In genomic region chr12:35000323-35000722, GRCm38 (mm10) we compare ENCODE assay signal across 24 mouse cellular contexts. TPM values are rescaled to one million over a fixed set of nuclear protein-coding genes. Genes with fewer than 3 reads are reported as not detected.
"Had no signal": no experiment of that assay in that cellular context is flagged by ENCODE, and none has a peak within 500 bp of the region (broad histone marks: within the 10 kb centered on the region; RNA-seq: fewer than 3 reads in every experiment).

No protein-coding gene starts in this region.

- H3K4me3 ChIP-seq: midbrain, embryonic 10.5 days; midbrain, embryonic 13.5 days had no signal

- DNase-seq: kidney, adult 9 months; kidney, postnatal 14 days; kidney, postnatal 4 days; layer of hippocampus, adult 9-11 months; liver, postnatal 0 days; lung, embryonic 14.5 days; right cerebral cortex, postnatal 14 days; right cerebral cortex, postnatal 4 days; thymus, adult 2 months; thymus, postnatal 25 days had no signal

- H3K27me3 ChIP-seq: midbrain, embryonic 13.5 days had no signal

- H3K36me3 ChIP-seq: midbrain, embryonic 10.5 days; midbrain, embryonic 13.5 days had no signal

- H3K4me2 ChIP-seq: lung, embryonic 14.5 days; midbrain, embryonic 13.5 days had no signal

RNA-seq across cellular contexts. Expression of gene Prps1l1, which starts 15.8 kb away (rescaled TPM):
- polyA plus RNA-seq: kidney, embryonic 16.5 days; limb, embryonic 11.5 days; limb, embryonic 14.5 days; liver, adult 2 months; liver, embryonic 14.5 days; liver, postnatal 0 days; lung, embryonic 14.5 days; lung, postnatal 0 days; macrophage; midbrain, embryonic 10.5 days; midbrain, embryonic 16.5 days; neural tube, embryonic 11.5 days; neural tube, embryonic 14.5 days; stomach, embryonic 14.5 days; stomach, postnatal 0 days; thymus, adult 2 months had no signal
